Mouse (Mus musculus): Measurements from ENCODE around the gene Ggt6. TPM values are rescaled to one million over a fixed set of nuclear protein-coding genes. Genes with fewer than 3 reads are reported as not detected.

The Ggt6 gene
- total RNA-seq, 1 experiment = 0.98 TPM

GRCm38 (mm10) chr11:72474926-72475325 lies 39.6 kb downstream of the Ggt6 start:
- Histone ChIP-seq H3K4me1 (ENCODE audit: control insufficient read depth in 2 of 2, insufficient read depth in 2 of 2, low read length in 2 of 2, poor library complexity in 1 of 2) (peaks cover 0 to 15% of the 10 kb centered on the region in 2 experiments; a peak in 1 of 4 replicates), H3K4me3 (ENCODE audit: insufficient read depth in 1 of 2, low read depth in 1 of 2, low read length in 2 of 2, poor library complexity in 1 of 2, severe bottlenecking in 1 of 2) (no peak overlapping the region), H3K36me3 (ENCODE audit: control insufficient read depth, insufficient read depth, low read length, poor library complexity, severe bottlenecking) (no peaks in the 10 kb centered on the region), H3K27ac (ENCODE audit: insufficient read depth, low read depth, low read length, poor library complexity, severe bottlenecking) (no peak overlapping the region), H3K9ac (ENCODE audit: insufficient read depth, low read depth, low read length, poor library complexity, severe bottlenecking) (no peak overlapping the region), H3K9me3 (ENCODE audit: control insufficient read depth, insufficient read depth, low read depth, low read length) (no peaks in the 10 kb centered on the region)
- no peak for DNase-seq (ENCODE audit: low read depth, low spot score)
- TF ChIP-seq ZC3H11A (IDR thresholded peaks at IDR 0.05; ENCODE audit: borderline replicate concordance, low read depth, low read length) (no peak), MAFK (IDR thresholded peaks at IDR 0.05; ENCODE audit: insufficient read depth, low read depth, low read length) (no peak), CHD2 (IDR thresholded peaks at IDR 0.05; ENCODE audit: low read depth, low read length) (no peak), HCFC1 (IDR thresholded peaks at IDR 0.05; ENCODE audit: borderline replicate concordance, insufficient read depth, low read length) (no peak), ZNF384 (IDR thresholded peaks at IDR 0.05; ENCODE audit: low read depth, low read length) (no peak)
- in situ Hi-C loops (cut with MboI; ENCODE audit: low sequenced_read_pairs in 2 of 2, unreplicated experiment in 2 of 2) = no loop called here

- Histone ChIP-seq H3K27ac (ENCODE audit: insufficient read depth, low read depth, low read length, poor library complexity, severe bottlenecking) (no peak overlapping the region), H3K4me1 (ENCODE audit: control insufficient read depth in 2 of 2, insufficient read depth in 2 of 2, low read length in 2 of 2, poor library complexity in 1 of 2) (peaks cover 0 to 15% of the 10 kb centered on the region in 2 experiments; a peak in 1 of 4 replicates), H3K4me3 (ENCODE audit: insufficient read depth in 1 of 2, low read depth in 1 of 2, low read length in 2 of 2, poor library complexity in 1 of 2, severe bottlenecking in 1 of 2) (no peak overlapping the region), H3K9ac (ENCODE audit: insufficient read depth, low read depth, low read length, poor library complexity, severe bottlenecking) (no peak overlapping the region), H3K36me3 (ENCODE audit: control insufficient read depth, insufficient read depth, low read length, poor library complexity, severe bottlenecking) (no peaks in the 10 kb centered on the region), H3K9me3 (ENCODE audit: control insufficient read depth, insufficient read depth, low read depth, low read length) (no peaks in the 10 kb centered on the region)
- no peak for DNase-seq (ENCODE audit: low read depth, low spot score)
- in situ Hi-C loops (cut with MboI; ENCODE audit: low sequenced_read_pairs in 2 of 2, unreplicated experiment in 2 of 2) = no loop called here
- TF ChIP-seq ZNF384 (IDR thresholded peaks at IDR 0.05; ENCODE audit: low read depth, low read length) = no peak
- no peak for TF ChIP-seq MAFK (IDR thresholded peaks at IDR 0.05; ENCODE audit: insufficient read depth, low read depth, low read length)
- TF ChIP-seq ZC3H11A (IDR thresholded peaks at IDR 0.05; ENCODE audit: borderline replicate concordance, low read depth, low read length) = no peak
- no peak for TF ChIP-seq CHD2 (IDR thresholded peaks at IDR 0.05; ENCODE audit: low read depth, low read length)
- TF ChIP-seq HCFC1 (IDR thresholded peaks at IDR 0.05; ENCODE audit: borderline replicate concordance, insufficient read depth, low read length) = no peak
These were observed 40.1 kb downstream of the Ggt6 start for GRCm38 (mm10) chr11:72475408-72475807.

GRCm38 (mm10) chr11:72476074-72476625 lies 40.8 kb downstream of the Ggt6 start:
- no peaks in the 10 kb centered on the region for H3K9me3 ChIP-seq (ENCODE audit: control insufficient read depth, insufficient read depth, low read depth, low read length)
- in situ Hi-C loops (cut with MboI; ENCODE audit: low sequenced_read_pairs in 2 of 2, unreplicated experiment in 2 of 2) = no loop called here
- no peaks in the 10 kb centered on the region for H3K36me3 ChIP-seq (ENCODE audit: control insufficient read depth, insufficient read depth, low read length, poor library complexity, severe bottlenecking)
- no peak overlapping the region for H3K9ac ChIP-seq (ENCODE audit: insufficient read depth, low read depth, low read length, poor library complexity, severe bottlenecking)
- H3K4me3 ChIP-seq (ENCODE audit: insufficient read depth in 1 of 2, low read depth in 1 of 2, low read length in 2 of 2, poor library complexity in 1 of 2, severe bottlenecking in 1 of 2) = no peak overlapping the region
- H3K27ac ChIP-seq (ENCODE audit: insufficient read depth, low read depth, low read length, poor library complexity, severe bottlenecking) = no peak overlapping the region
- TF ChIP-seq CHD2 (IDR thresholded peaks at IDR 0.05; ENCODE audit: low read depth, low read length) (no peak), ZNF384 (IDR thresholded peaks at IDR 0.05; ENCODE audit: low read depth, low read length) (no peak), MAFK (IDR thresholded peaks at IDR 0.05; ENCODE audit: insufficient read depth, low read depth, low read length) (no peak)
- peaks cover 0 to 15% of the 10 kb centered on the region in 2 experiments; a peak in 1 of 4 replicates for H3K4me1 ChIP-seq (ENCODE audit: control insufficient read depth in 2 of 2, insufficient read depth in 2 of 2, low read length in 2 of 2, poor library complexity in 1 of 2)
- DNase-seq (ENCODE audit: low read depth, low spot score) = no peak

GRCm38 (mm10) chr11:72477182-72477581 lies 41.9 kb downstream of the Ggt6 start:
- in situ Hi-C loops (cut with MboI; ENCODE audit: low sequenced_read_pairs in 2 of 2, unreplicated experiment in 2 of 2) = no loop called here
- no peaks in the 10 kb centered on the region for H3K9me3 ChIP-seq (ENCODE audit: control insufficient read depth, insufficient read depth, low read depth, low read length)
- H3K4me3 ChIP-seq (ENCODE audit: insufficient read depth in 1 of 2, low read depth in 1 of 2, low read length in 2 of 2, poor library complexity in 1 of 2, severe bottlenecking in 1 of 2) = no peak overlapping the region
- peaks cover 0 to 13% of the 10 kb centered on the region in 2 experiments; a peak in 1 of 4 replicates for H3K4me1 ChIP-seq (ENCODE audit: control insufficient read depth in 2 of 2, insufficient read depth in 2 of 2, low read length in 2 of 2, poor library complexity in 1 of 2)
- no peak overlapping the region for H3K9ac ChIP-seq (ENCODE audit: insufficient read depth, low read depth, low read length, poor library complexity, severe bottlenecking)
- TF ChIP-seq HCFC1 (IDR thresholded peaks at IDR 0.05; ENCODE audit: borderline replicate concordance, insufficient read depth, low read length) (no peak), MAFK (IDR thresholded peaks at IDR 0.05; ENCODE audit: insufficient read depth, low read depth, low read length) (no peak), ZC3H11A (IDR thresholded peaks at IDR 0.05; ENCODE audit: borderline replicate concordance, low read depth, low read length) (no peak), CHD2 (IDR thresholded peaks at IDR 0.05; ENCODE audit: low read depth, low read length) (no peak), ZNF384 (IDR thresholded peaks at IDR 0.05; ENCODE audit: low read depth, low read length) (no peak)
- DNase-seq (ENCODE audit: low read depth, low spot score) = no peak
- no peaks in the 10 kb centered on the region for H3K36me3 ChIP-seq (ENCODE audit: control insufficient read depth, insufficient read depth, low read length, poor library complexity, severe bottlenecking)
- H3K27ac ChIP-seq (ENCODE audit: insufficient read depth, low read depth, low read length, poor library complexity, severe bottlenecking) = no peak overlapping the region

GRCm38 (mm10) chr11:72477653-72478052 lies 42.3 kb downstream of the Ggt6 start:
- Histone ChIP-seq H3K9me3 (ENCODE audit: control insufficient read depth, insufficient read depth, low read depth, low read length) (no peaks in the 10 kb centered on the region), H3K4me1 (ENCODE audit: control insufficient read depth in 2 of 2, insufficient read depth in 2 of 2, low read length in 2 of 2, poor library complexity in 1 of 2) (peaks cover 0 to 9% of the 10 kb centered on the region in 2 experiments; a peak in 1 of 4 replicates), H3K9ac (ENCODE audit: insufficient read depth, low read depth, low read length, poor library complexity, severe bottlenecking) (no peak overlapping the region), H3K36me3 (ENCODE audit: control insufficient read depth, insufficient read depth, low read length, poor library complexity, severe bottlenecking) (no peaks in the 10 kb centered on the region), H3K27ac (ENCODE audit: insufficient read depth, low read depth, low read length, poor library complexity, severe bottlenecking) (no peak overlapping the region), H3K4me3 (ENCODE audit: insufficient read depth in 1 of 2, low read depth in 1 of 2, low read length in 2 of 2, poor library complexity in 1 of 2, severe bottlenecking in 1 of 2) (no peak overlapping the region)
- TF ChIP-seq ZC3H11A (IDR thresholded peaks at IDR 0.05; ENCODE audit: borderline replicate concordance, low read depth, low read length) = no peak
- no peak for TF ChIP-seq ZNF384 (IDR thresholded peaks at IDR 0.05; ENCODE audit: low read depth, low read length)
- TF ChIP-seq CHD2 (IDR thresholded peaks at IDR 0.05; ENCODE audit: low read depth, low read length) = no peak
- no peak for TF ChIP-seq MAFK (IDR thresholded peaks at IDR 0.05; ENCODE audit: insufficient read depth, low read depth, low read length)
- TF ChIP-seq HCFC1 (IDR thresholded peaks at IDR 0.05; ENCODE audit: borderline replicate concordance, insufficient read depth, low read length) = no peak
- in situ Hi-C loops (cut with MboI; ENCODE audit: low sequenced_read_pairs in 2 of 2, unreplicated experiment in 2 of 2) = no loop called here
- no peak for DNase-seq (ENCODE audit: low read depth, low spot score)
